Mouse (Mus musculus): ENCODE measurements around the gene Tbc1d30.
"Not testable (repeated sequence)": the region's sequence is repeated elsewhere in the genome, so short reads cannot be mapped to it uniquely, and the experiment has no call there.

Gene Tbc1d30

DNA sequence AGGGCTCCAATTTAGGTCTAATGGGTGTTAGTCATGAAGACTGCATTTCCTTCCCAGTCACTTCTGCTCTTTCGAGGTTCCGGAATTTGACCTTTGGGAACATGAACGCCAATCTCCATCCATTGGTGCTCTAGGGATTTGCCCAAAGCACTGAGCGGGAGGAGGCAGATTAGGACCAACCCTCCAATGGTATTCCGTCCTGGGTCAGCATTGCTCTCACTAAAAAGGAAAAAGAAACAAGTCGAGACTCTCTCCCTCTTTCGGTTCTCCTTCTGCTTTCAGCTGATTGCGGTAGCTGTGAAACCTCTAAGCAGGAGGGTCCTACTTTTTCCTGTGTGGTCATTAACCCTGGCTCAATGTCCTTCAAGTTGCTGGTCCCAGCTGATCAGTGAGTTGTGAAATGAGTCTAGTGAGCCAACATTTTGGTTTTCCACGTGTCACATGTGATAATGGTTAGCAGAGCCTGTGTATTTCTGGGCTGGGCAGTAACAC is 14.7 kb upstream of the Tbc1d30 start:
- peak; percentile 30 for ATAC-seq (ENCODE audit: low TSS enrichment)

DNA sequence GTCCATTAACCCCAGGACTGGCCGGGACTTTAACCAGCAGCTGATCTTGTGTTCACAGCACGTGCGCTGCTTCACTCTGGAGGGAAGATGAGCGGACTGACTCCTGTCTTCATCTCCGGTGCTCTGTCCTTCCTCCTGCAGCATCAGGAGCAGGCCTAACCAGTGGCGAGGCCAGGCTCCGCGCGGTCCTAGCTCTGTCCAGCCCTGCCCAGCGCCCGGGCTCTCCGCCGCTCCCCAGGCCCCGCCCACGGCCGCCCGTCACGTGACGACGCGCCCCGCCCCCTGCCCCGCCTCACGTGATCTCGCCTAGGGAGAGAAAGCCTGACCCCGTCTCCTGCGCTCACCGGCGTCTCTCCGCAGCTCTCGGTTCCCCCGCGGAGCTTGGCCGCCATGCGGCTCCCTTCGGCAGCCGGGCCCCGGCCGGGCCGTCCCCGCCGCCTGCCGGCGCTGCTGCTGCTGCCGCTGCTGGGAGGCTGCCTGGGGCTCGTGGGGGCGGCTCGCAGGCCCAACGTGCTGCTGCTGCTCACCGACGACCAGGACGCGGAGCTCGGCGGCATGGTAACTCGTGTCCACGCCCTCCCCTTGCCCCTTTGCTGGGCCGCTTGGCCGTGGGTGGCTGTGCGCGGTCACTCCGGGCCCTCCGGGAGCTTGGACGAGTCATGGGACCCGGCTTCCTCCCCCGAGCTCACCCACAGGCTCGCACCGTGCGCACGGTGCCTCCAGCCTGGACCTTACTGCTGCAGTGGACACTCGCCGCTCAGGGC is 13.9 kb upstream of the Tbc1d30 start, which contains the start of gene Gns:
Gene Gns (plus strand): TSS at position 290 of the 764 bp plus-strand sequence.
- peak; percentile 86 for ATAC-seq (ENCODE audit: low TSS enrichment)

- no peak for ATAC-seq (ENCODE audit: low TSS enrichment)
Measured at GRCm38 (mm10) chr10:121364306-121364705, 13.2 kb upstream of the Tbc1d30 start.

- no peak for ATAC-seq (ENCODE audit: low TSS enrichment)
Measured at GRCm38 (mm10) chr10:121363201-121363600, 12.1 kb upstream of the Tbc1d30 start.

DNA sequence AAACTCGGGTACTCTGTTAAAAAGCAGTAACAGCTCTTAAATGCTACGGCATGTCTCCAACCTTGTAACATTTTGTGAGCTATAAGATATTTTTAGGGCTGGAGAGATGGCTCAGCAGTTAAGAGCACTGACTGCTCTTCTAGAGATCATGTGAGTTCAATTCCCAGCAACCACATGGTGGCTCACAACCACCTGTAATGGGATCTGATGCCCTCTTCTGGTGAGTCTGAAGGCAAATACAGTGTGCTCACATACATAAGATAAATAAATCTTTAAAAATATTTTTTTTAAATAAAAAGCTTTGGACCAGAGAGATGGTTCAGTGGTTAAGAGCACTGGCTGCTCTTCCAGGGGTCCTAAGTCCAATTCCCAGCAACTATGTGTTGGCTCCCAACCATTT is 9.3 kb upstream of the Tbc1d30 start:
- ATAC-seq (ENCODE audit: low TSS enrichment) = no peak

DNA sequence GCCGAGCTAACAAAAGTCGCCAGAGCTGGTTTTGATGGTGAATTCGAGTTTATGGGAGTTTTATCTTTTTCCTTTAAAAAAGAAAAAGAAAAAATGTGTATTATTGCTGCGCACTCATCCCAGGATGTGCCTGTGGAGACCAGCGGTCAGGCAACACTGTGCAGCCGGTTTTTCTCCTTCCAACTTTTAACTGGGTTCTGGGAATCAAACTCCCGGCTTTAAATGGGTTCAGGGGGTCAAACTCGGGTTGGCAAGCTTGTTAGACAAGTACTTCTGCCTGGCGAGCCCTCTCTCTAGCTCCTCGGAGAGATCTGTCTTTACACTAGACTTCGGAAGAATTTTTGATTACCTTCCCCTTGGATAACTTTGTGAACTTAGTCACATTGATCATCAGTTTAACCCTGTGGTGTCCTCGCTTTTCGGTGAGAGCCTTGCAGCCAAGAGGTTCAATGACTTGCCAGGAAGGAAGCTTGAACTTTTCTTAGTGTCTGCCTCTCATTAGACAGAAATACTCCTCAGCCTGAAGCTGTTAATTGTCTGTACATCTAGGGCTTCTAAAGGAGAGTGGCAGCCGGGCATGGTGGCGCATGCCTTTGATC is 713 bp upstream of the Tbc1d30 start:
- no peak for ATAC-seq (ENCODE audit: low TSS enrichment)

- no peak for ATAC-seq (ENCODE audit: low TSS enrichment)
Measured at GRCm38 (mm10) chr10:121350357-121351065, 567 bp downstream of the Tbc1d30 start.

DNA sequence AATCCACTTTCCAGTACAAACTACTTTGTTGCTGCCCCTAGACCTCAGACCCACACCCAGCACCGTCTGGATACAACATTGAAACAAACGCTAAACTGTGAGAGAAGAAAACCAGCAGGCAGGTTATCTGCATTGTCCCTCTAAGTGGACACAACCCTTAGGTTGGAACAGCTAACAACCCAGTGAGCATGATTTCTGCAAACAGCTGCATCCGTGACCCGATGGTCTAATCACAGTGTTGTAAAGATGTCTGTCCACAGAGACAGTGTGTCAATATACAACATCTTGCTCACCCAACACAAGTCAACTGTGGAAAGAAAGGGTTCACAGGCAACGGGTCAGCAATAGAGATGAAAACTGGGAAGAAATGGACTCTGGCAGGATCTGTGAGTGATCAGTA is 1.8 kb downstream of the Tbc1d30 start:
- ATAC-seq (ENCODE audit: low TSS enrichment) = no peak

GRCm38 (mm10) chr10:121343867-121344266 is 7.2 kb downstream of the Tbc1d30 start:
- ATAC-seq (ENCODE audit: low TSS enrichment) = no peak

DNA sequence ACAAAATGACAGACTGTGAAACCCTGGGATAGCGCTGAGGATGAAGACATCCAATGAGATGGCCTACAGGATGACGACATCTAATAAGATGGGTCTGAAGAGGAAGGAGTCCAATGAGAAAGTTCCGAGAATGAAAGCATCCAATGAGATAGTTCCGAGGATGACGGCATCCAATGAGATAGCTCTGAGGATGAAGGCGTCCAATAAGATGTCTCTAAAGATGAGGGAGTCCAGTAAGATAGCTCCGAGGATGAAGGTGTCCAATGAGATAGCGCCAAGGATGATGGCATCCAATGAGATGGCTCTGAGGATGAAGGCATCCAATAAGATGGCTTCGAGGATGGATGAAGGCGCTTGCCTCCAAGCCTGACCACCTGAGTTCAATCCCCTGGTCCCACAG is 8.8 kb downstream of the Tbc1d30 start:
- ATAC-seq (ENCODE audit: low TSS enrichment) = no peak

DNA sequence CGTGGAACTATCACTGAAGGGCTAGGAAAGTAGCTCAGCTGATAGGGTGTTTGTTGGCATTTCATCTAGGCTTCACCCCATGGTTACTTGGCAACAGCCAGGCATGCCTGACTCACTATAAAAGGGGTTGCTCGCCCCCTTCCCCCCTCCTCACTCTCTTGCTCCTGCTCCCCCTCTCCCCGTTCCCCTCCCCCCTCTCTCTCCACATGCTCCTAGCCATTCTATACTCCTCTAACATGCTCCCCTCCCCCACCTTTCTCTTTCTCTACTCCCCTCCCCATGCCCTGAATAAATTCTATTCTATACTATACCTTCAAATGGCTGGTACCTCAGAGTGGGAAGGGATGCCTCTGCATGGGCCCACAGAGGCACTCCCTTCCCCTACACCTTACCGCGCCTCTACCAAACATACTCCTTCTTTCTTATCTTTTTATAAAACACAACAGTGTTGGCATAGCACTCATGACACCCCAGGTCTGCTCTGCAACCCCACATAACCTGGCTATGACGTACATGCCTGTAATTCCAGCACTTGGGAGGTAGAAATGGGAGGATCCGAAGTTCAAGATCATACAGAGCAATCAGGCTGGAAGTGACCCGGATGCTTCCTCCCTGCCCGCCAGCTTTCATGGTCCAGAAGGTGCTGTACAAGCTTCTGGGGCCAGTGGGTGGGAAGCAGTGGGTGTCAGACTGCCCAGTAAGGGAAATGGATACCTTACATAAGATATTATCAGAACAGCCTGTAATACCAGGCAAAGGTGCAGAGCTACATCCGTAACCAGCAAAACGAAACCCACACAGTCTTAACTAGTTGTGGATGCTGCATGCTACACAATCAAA is 10.1 kb downstream of the Tbc1d30 start:
- ATAC-seq (ENCODE audit: low TSS enrichment) = no peak; the same call in 1 of the 2 replicates

GRCm38 (mm10) chr10:121336536-121336935 is 14.5 kb downstream of the Tbc1d30 start:
- not testable (repeated sequence) for ATAC-seq (ENCODE audit: low TSS enrichment)

DNA sequence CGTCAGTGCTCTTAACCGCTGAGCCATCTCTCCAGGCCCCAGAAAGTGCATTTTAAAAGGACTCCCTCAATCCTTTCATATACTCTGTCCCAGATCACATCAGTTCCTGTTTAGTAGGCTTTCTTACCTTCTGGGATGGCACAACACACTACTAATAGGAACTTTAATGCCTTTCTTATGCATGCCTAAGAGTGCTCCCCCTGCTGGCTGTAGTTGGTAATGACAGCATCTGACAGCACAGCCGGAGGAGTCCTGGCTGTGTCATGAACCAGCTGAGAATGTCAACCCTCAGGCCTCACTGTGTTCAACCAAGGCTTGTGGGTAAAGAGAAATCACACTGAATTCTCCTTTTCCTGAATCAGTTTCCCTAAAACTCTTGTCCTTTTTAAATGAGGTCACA is 16.5 kb downstream of the Tbc1d30 start:
- peak; percentile 69 for ATAC-seq (ENCODE audit: low TSS enrichment)

DNA sequence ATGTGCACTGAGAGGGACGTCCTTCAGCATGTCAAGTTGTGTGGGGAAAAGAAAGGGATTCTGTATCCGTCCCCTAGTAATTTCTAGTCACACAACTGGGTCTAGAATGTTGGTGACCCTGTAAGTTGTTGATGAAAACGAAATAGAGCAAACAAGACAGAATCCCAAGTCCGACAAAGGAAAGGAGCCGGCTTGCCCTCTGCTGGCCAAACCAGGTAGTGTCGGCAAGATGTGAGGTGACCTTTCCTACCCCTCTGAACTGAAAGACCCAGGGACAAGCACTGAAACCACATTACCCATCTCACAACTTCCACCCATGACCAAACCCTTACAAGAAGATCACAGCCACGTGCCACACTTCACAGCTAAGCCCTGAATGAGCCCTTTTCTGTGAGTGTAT is 20.1 kb downstream of the Tbc1d30 start:
- ATAC-seq (ENCODE audit: low TSS enrichment) = peak; percentile 77

- ATAC-seq (ENCODE audit: low TSS enrichment) = no peak
Measured at GRCm38 (mm10) chr10:121329586-121329985, 21.5 kb downstream of the Tbc1d30 start.

- ATAC-seq (ENCODE audit: low TSS enrichment) = no peak
Measured at GRCm38 (mm10) chr10:121326167-121326566, 24.9 kb downstream of the Tbc1d30 start.

GRCm38 (mm10) chr10:121323493-121323892 is 27.6 kb downstream of the Tbc1d30 start:
- no peak for ATAC-seq (ENCODE audit: low TSS enrichment)

GRCm38 (mm10) chr10:121318397-121318950 is 32.6 kb downstream of the Tbc1d30 start:
- no peak for ATAC-seq (ENCODE audit: low TSS enrichment)

GRCm38 (mm10) chr10:121316361-121316760 is 34.7 kb downstream of the Tbc1d30 start:
- ATAC-seq (ENCODE audit: low TSS enrichment) = 0 out of 2 replicates have a peak, but pooled peaks have one; percentile 3

DNA sequence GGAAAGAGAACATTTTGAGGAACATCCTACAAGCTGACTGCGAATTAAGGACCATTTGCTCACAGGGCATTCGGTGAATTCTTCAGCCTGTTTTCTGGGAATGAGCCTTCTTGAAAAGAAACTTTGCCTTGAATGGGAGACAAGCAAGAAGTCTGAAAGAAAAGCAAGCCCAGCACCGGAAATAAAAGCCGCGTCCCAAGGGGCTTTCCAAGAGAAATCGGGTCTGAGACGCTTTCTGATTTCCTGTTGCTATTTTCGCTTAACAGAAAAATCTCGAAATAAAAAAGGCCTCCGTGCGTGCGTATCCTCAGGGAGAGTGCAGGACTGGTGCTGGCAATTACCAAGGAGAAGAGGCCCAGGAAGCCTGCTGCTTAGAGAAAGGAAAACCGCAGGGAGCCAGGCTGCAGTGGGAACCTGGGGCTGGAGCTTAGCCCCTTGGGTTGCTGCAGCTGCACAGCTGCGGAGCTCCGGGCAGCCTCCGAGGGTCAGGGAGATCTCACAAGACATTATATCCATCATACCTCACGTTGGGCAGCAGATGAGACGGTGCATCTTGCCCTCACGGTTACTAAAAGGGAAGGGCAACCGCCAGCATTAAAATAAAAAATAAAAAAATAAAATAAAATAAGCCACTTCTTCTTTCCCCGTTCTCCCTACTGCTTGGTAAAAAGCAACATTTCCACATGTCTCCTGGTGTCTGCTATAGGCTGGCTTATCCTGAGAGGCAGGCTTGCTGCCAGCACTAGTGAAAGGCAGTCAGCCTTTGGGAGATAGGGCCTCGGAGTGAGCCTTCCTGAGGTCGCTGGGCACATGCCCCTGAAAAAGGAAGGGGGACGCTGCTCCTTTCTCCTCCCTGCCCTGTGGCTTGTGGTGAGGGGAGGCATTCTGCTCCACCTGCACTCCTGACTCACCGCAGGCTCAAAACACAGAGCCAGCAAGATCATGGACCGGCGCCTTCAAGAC is 35.5 kb downstream of the Tbc1d30 start:
- ATAC-seq (ENCODE audit: low TSS enrichment) = no peak

Measured in frontal cortex, adult (tissue).